Mouse (Mus musculus) ovary, postnatal 10 days (tissue): ENCODE results near the gene Them4.
"Not testable (repeated sequence)": the region's sequence is repeated elsewhere in the genome, so short reads cannot be mapped to it uniquely, and the experiment has no call there.

Source experiments
- DNase-seq: peaks from one replicate; pipeline ENCODE4 v3.0.0; 2022; ENCODE audit warnings: low spot score

Them4 gene

DNA sequence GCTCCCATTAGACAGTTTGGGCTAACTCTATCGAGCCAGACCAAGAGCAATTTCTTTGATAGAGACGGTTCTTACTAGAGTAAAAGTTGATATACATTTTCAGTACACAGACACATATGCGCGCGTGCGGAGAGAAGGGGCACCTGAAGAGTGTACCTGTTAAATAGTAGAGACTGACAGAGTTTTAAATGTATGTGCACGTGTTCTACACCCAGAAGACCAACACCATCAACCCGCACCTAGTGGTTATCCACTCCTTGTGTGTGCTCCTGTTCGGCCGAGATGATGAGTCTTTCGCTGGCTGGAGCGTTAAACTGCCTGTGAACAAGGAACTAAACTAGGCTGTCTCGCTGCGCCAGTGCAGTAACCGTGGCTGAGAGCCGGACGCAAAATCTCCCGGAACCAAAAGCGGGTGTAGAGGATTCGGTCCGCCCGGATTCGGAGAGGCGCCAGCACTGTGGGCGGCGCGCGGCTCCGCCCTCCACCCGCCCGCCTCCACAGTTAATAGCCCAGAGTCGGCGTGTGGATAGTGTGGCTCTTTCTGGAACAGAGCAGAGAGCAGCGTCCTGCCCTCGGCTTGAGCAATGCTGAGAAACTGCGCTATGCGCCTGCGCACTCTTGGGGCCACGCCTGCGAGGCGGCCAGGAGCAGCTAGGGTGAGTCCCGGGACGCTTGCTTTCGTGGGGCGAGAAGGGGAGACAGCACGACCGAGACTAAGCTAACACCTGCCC lies at the start of gene Them4:
Them4 (plus strand) TSS at position 457 of the 731 bp plus-strand sequence.
- peak; percentile 88 for DNase-seq

DNA sequence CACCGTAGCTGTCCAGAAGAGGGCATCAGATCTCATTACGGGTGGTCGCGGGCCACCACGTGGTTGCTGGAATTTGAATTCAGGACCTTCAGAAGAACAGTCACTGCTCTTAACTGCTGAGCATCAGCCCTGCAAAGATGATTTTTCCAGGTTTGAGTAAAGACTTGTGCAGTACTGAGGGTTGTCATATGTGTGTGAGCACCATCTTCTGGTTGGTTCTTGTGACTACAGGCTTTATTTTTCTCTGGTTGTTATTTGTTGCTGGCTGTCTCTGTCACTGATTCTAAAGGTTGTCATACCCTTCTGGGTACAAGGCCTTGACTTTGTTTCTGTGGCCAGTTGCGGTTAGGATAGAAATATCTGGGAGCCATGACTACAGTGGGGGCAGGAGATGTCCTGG lies 49.3 kb upstream of the Them4 start:
- no peak for DNase-seq

DNA sequence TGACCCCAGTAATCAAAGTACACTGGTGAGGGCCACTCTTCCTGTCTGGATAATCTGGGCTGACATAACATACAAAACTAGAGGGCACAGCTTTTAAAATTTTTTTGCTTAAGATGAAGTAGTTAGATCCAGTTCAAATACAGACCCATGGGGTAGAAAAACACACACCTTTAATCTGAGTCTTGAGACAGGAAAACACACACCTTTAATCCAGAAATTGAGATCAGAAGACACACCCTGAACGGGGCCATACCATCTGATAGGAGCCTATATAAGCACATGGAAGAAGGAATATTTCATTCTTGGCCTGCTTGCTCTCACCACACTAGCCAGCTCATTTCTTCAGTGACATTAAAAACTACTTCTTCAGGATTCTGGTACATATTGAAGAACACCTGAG lies 46.2 kb upstream of the Them4 start, which contains the start of gene Gm4778:
Gm4778 (plus strand) TSS at position 301 of the 400 bp plus-strand sequence.
- not testable (repeated sequence) for DNase-seq

DNA sequence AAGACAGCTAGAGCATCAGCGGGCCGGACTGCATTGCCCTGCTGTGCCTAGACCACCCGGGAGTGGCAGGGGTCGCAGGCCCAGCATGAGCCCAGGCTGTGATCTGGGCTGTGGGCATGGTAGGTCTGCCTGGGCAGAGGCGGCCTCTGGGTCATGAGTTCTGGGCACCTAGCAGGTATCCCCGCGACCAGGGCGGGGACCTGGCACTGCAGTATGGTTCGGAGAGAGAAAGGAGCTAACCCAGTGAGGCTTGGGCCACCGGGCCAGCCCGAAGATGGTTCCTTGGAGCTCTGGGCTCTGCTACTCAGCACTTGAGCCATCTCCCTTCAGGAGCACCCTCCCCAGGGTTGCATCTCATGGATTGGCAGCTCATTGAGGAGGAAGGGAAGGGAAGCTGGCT lies 33.9 kb upstream of the Them4 start:
- no peak for DNase-seq

DNA sequence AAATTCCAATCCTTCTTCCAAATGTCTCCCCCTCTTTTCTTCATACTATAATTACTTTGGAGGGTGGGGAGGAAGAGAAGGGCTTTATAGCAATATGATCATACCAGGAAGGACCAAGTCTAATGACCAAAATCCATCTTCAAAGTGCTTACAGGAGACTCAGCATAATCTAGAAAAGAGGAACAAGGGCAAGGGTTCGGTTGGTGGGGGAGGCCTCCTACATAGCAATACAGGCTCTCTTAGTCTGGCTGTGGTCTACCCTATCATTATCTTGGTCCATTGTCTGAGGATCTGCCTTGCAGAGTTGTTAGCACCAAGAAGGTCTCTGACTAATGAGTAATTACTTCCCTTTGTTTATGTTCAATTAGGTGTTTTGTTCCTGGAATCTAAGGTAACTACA lies 4.4 kb upstream of the Them4 start:
- no peak for DNase-seq

DNA sequence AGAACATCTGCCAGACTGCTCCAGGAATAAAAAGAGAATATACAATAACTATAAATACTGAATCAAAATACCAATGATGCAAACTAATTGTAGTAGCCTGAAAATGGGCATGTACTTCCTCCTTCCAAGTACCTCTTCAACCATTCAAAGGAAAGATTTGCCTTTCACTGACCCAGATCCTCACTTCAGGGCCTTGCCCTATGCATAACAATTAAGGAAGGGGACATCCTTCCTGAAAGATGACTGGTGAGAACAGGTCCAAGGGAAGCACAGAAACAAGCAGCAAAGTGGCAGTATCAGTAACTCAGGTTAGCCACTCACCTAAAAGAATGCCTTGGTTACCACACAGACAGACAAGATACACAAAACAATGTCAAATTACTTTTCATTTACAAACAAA lies 2.9 kb upstream of the Them4 start:
- no peak for DNase-seq

DNA sequence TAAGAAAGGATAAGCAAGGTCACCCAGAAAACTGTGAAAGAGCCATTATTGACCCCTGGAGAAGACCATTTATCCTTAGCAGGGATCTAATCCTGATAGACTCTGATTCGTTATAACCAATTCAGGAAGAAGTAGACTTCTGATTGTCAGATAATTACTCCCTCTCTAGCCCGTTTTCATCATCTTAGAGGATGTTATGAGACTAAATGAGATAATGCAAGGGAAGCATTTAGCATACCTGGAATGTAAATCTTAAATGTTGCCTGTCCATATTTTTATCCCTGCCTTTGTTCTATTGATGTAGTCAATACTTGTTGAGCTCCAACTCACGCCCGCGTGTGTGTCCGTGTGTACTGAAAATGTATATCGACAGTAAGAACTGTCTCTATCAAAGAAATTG lies 602 bp downstream of the Them4 start:
- DNase-seq, result no peak

DNA sequence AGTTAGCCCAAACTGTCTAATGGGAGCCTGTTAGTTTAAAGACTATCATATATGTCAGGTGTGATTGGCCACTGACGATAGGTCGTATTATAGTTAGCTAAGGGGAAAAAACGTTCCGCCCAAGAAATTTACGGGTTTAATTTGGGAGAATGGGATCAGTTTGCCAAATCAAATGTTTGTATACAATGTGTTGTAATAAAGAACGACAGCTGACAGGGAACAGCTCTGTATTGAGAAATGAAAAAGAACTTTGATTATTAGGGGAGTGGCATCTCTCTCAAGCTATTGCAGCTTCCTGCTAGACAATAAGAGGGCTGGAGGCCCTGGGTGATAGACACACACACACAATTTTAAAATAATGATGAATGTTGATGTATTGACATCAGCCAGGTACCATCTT lies 1.0 kb downstream of the Them4 start:
- DNase-seq, result no peak

DNA sequence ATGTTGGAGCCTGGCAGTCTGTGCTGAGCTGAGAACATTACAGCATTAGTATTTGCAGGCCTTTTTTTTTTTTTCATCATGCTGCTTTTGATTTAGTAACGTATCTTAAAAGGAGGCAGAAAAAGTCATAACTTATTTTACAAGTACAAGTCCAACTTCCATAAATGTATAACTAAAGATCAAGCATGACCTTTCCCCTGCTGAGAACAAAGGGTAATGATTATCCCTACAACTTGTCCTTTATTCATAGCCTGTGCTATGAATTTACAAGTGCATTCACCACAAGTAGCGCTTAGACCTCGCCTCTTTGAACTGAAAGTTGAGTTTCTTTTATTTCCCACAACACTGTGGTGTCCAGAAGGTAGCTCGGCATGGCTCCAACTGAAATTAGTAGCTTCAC lies 1.5 kb downstream of the Them4 start:
- DNase-seq, result no peak

DNA sequence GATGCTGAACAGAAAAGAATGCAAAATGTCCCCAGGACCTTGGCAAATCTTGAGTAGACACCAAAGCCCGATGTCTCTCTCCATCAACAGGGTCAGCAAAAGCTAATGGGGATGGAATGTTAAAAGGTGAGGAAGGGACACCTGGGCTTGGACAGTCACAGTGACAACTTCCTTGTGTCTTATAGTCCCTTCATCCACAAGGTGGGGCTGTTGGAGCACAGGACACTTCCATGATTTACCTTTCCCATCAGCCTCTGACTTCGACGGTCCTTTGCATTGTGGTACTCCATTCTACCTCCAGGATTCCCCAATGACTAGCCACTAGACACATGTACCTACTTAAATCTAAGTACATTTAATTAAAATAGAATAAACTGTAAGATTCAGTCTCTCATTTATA lies 18.8 kb downstream of the Them4 start:
- DNase-seq, result no peak

DNA sequence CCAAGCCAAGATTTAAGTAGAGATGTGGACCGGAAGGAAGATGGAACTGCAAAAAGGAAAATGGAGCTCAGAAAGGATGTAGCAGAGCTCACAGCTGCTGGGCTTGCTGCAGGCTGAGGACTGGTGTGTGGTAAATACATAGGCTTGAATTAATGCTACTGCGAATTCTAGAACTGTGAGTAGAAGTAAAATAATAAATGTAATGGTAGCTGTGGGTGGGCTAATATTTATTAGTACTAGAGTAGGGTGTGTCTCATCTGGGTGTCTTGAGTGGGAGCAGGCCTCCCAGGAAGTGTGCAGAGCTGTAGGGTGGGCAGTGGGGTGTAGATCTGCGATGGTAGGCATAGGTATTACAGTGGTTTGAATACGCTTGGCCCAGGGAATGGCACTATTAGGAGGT lies 24.6 kb downstream of the Them4 start:
- DNase-seq, result no peak

DNA sequence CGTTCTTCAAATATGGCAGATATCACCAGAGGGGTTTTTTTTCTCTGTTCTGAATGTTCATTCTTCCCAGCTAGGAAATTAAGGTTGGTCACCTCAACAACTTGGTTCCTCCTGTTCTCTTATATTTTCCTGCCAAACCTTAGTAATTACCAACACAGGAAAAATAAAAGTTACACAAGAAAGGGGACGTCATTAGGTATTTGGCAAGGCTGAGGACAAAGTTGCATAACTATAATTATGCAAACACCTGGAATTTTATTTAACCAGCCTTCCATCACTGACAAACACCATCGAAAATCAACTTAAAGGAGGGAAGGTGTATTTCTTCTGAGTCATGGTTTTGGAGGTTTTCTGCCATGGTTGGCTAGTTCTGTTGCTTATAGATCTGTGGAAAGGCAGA lies 28.6 kb downstream of the Them4 start:
- no peak for DNase-seq

DNA sequence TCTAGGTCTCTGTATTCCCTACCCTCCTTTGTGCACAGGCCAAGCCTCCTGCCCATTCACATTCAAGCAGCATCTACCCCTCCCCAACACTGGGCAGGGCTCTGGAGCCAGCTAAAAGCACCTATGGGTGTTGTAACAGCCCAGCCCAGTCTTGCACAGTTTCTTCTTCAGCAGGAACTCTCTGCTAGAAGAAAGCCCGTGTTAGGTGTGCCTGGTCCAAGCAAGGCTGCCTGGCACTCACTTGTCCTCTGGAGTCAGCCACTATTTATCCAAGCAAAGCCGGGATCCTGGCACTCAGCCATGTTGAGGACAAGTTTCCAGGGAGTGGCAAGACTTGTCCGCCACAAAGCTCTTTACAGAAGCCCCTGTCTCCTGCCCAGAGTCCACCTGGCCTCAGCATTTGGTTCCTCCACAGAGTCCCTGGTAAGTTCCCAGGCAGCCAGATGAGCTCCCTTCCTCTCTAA lies 32.1 kb downstream of the Them4 start, which contains the start of gene Them5:
Them5 (plus strand) TSS at position 141 of the 464 bp plus-strand sequence.
- no peak for DNase-seq

DNA sequence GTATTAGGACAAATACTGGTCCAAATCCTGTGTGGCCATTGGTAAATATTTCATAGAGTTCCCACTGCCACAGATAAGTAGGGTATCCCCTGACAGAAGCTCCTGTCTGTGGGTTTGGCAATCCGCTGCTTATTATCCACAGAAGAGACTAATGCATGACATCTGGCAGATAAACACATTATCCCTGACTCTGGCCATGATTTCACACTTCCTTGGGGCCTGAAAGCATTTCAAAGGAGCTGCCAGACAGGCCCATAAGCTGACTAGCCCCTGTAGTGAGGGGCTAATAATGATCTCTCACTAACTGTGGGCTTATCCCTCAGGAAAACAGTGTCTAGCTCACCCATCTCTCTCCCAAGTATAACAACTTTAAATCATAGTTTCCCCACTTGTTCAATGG lies 32.7 kb downstream of the Them4 start:
- DNase-seq, result no peak

DNA sequence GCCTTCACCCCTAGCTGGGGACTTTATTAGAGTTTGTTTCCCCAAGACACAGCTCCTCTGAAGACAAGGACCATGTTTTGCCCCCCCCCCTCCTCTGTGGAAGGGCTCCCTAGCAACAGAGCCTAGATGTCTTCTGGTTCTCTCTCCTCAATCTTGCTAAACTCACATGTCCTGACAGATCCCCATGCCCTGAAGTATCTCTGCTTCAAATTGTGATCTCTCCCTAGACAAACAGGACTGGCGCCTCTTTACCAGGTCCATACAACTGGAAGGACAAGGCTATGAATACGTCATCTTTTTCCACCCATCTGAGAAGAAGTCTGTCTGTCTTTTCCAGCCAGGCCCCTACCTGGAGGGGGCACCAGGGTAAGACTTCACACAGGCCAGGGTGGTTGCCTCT lies 34.3 kb downstream of the Them4 start:
- DNase-seq, result no peak

DNA sequence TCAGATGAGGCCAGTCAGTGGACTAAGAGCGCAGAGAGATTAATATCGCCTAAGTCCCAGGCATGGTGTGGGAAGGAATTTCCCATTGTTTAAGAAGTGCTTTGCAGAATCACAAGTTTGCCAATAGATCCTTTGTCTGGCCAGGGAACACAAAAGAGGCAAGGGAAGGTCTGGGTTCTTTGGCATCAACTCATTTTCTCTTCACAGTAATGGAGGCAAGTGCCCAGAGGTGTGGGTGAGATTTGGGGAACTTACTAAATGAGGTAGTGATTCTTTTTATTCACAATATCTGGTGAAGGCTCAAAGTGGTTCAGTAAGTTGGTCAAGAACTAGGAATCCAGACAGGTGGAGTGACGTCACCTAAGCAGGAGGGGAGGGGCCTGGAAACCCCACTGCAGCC lies 35.0 kb downstream of the Them4 start:
- DNase-seq, result no peak

DNA sequence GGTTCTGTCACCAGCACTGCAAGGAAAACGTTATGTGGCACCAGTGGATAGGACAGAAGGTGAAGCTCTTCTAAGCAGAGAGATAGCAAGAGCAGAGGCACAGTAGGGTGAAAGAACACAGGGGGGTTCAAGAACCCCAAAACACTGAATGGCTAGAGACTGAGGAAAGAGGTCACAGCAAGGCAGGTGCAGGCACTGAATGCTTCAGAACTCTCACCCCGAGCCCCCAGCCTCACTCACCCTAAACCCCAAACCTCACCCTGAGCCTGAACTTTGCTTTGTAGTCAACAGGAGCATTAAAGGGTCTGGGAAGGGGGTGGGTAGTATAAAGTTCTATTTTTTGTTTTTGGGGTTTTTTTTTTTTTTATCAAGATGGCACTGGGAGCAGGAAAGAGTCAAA lies 38.3 kb downstream of the Them4 start:
- DNase-seq, result no peak

DNA sequence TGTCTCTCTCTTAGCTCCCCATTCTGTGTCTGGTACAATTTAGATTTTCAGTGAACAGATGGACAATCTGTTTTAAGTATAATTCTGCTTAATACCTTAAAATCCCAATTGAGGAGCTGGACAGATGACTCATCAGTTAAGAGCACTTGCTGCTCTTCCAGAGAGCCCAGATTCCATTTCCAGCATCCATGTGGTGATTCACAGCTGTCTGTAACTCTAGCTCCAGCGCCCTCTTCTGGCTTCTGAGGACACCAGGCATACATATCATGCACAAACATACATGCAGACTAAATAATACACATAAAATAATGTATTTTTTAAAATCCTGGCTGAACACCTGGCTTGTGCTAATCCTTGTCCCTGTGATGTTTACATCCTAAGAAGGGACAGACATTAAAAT lies 50.9 kb downstream of the Them4 start:
- no peak for DNase-seq

DNA sequence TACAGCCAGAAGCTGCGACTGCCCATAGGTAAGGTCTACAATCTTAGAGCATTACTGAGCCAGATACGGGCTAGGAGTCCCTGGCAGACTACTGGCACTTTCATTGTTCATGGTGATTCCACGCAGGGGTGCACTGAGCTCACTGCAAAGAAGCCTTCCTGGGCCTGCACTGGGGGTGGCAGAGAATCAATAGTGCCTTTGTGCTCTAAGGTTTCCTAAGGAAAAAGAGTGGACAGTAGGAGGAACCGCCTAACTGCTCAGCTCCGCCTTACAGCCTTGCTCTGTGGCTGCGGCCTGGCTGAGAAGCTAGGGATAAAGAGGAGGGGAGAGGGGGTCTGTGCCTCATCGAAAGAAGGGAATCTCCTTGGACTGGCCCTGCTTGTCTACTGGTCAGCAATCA lies 52.2 kb downstream of the Them4 start, which contains the start of gene C2cd4d:
C2cd4d (plus strand) TSS at position 301 of the 400 bp plus-strand sequence.
- no peak for DNase-seq

DNA sequence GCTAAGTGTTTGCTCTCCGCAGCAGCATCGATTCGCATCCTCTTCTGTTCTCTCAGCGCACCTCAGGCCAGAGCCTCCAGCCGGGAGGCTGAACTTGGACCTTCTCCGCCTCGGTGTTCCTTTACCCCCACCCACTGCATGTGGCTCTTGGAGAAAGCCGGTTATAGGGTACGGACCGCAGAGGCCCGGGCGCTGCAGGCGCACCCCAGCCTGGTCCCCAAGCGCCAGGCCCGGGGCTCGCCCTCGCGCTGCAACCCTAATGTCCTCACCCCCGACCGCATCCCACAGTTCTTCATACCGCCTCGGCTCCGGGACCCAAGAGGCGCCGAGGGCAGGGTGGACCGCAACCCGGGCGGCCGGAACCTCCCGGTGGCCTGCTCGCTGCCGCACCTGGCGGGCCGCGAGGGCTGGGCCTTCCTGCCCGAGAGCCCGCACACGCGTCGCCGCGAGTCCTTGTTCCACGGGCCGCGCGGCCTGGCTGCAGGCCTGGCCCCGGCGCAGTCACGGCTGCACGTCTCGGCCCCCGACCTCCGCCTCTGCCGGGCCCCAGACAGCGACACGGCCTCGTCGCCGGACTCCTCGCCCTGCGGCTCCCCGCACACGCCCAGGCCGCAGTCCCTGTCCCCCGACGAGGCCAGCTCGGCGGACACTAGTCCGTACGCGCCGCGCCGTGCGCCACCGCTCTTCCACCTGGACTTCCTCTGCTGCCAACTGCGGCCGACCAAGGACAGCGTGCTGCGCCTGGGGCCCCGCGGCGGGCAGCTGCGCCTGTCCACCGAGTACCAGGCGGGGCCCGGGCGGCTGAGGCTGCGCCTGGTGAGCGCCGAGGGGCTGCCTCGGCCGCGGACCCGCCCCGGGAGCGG lies 53.6 kb downstream of the Them4 start:
- DNase-seq, result peak; percentile 29

DNA sequence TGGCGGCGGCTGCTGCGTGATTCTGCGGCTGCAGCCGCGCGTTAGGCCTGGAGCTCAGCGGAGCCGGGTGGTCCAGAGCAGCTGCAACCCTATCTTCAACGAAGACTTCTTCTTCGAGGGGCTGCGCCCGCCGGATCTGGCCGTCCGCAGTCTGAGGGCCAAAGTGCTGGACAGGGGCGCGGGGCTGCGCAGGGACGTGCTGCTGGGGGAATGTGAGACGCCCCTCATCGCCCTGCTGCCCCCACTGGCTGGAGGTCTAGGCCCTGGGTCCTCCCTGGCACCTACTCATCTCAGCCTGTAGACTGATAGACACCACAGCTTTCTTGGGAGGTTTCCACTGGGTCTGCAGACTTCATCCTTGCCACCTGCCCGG lies 54.3 kb downstream of the Them4 start:
- no peak for DNase-seq

DNA sequence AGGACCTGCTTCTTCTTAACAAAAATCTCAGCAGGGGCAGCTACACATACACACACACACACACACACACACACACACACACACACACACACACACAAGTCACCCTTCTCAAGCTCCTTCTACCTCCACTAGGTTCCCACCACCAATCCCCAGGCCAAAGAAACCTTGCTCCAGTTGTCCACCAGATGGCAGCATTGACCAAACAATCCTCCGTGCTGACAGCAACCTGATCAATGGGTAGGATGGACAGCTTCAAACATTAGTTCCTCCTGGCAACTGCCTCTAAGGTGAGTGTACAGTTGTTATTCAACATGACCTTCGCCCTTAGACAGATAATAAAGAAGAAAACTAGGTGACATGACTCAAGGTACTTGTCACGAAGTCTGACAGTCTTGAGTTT lies 56.9 kb downstream of the Them4 start:
- peak; percentile 48 for DNase-seq

DNA sequence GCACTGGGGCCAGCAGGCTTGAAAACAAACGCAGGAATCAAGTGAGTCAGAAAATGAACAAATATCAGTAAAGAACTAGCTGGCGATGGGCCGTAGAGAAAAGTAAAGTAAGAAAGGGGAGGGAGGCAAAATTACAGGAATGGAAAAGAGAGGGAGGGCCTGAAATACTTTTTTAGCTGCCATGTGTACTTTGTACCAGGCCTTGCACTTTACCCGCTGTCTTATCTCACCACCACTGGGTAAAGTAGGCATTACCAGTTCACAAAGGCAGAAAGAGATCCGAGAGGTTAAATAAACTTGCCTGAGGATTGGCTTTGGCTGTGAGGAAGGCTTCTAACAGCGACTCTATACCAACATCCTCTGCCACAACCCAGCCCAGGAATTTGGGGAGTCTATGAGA lies 57.6 kb downstream of the Them4 start:
- no peak for DNase-seq
